Mouse (Mus musculus): ENCODE data around the gene Boc. TPM values are rescaled to one million over a fixed set of nuclear protein-coding genes. Genes with fewer than 3 reads are reported as not detected.

Gene Boc
- polyA plus RNA-seq, 1 experiment from 2014 or later: 7.8 TPM

DNA sequence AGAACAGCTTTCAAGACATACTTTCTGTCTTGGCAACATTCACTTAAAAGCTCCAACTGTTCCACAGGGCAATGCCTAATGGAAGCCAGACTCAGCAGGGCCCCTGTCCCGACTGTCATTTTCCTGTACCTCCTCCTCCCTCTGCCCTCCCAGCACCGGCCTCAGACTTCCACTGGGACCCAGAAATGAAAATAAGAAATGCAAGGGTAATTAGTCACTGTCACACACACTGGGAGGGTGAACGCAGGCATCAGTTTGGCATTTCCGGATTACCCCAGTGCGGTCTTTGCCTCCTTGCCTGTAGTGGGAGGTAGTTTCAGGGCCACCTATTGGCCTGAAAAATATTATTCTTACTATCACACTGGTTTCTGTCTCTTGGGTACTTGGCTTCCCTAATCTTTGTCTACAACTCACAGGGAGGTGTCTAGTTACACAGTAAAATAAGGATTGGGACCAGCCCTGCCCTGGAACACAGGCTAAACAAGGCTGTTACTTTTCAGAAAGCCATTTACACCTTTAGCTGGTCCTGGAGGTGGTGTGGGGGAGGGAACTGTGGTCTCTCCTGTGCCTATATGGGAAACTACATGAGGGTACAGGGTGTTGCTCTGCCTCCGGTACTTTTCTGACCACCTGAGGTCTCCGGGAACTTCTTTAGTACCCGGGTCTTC, 64.1 kb downstream of the Boc start:
- Histone ChIP-seq H3K27ac (ENCODE audit: low read depth, low read length) (0 out of 2 replicates have a peak overlapping the region, but pooled peaks have one; percentile 36), H3K27me3 (ENCODE audit: control insufficient read depth, insufficient read depth, low read length) (no peaks in the 10 kb centered on the region), H3K4me3 (ENCODE audit: low read depth, low read length) (no peak overlapping the region), H3K9ac (replicated peaks; ENCODE audit: low read depth, low read length) (no peak overlapping the region), H3K4me1 (ENCODE audit: control insufficient read depth, insufficient read depth, low read length) (peaks cover 5% of the 10 kb centered on the region; the same call in 1 of the 2 replicates), H3K36me3 (ENCODE audit: control insufficient read depth, insufficient read depth, low read length) (no peaks in the 10 kb centered on the region; the same call in 1 of the 2 replicates), H3K4me2 (ENCODE audit: low read depth, low read length) (no peak overlapping the region), H3K9me3 (ENCODE audit: control insufficient read depth, low read length) (no peaks in the 10 kb centered on the region)
- 0 out of 2 replicates have a peak, but pooled peaks have one; percentile 47 for ATAC-seq (ENCODE audit: low read depth)
- 43% methylated on average over 8 of the region's 8 CpGs for WGBS

DNA sequence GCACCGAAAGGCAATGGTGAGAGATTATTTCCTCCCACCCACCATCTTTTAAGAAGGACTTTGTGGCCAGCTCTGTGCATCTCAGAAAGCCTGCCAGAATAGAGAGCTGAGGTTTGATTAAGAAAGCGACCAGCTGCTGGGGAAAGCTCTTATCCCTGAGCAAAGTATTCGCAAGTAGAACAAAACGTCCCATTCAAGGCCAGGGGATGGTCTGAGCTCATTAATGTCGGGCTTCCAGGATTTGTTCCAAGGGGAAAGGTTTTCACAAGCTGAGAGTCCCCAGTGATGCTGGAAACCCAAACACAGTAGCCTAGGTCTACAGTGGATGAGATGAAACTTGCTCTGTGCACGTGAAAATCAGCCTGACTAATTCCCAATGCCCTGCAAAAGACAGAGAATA, 64.8 kb downstream of the Boc start:
- H3K27me3 ChIP-seq (ENCODE audit: control insufficient read depth, insufficient read depth, low read length): no peaks in the 10 kb centered on the region
- H3K4me3 ChIP-seq (ENCODE audit: low read depth, low read length): no peak overlapping the region
- H3K4me1 ChIP-seq (ENCODE audit: control insufficient read depth, insufficient read depth, low read length): peaks cover 5% of the 10 kb centered on the region; the same call in 1 of the 2 replicates
- 0 out of 2 replicates have a peak, but pooled peaks have one; percentile 19 for ATAC-seq (ENCODE audit: low read depth)
- H3K9ac ChIP-seq (replicated peaks; ENCODE audit: low read depth, low read length): no peak overlapping the region
- H3K9me3 ChIP-seq (ENCODE audit: control insufficient read depth, low read length): no peaks in the 10 kb centered on the region
- no peak overlapping the region for H3K4me2 ChIP-seq (ENCODE audit: low read depth, low read length)
- 27% methylated on average over 6 of the region's 6 CpGs for WGBS
- no peaks in the 10 kb centered on the region for H3K36me3 ChIP-seq (ENCODE audit: control insufficient read depth, insufficient read depth, low read length)
- peak overlapping the region; percentile 16; the same call in 1 of the 2 replicates for H3K27ac ChIP-seq (ENCODE audit: low read depth, low read length)

DNA sequence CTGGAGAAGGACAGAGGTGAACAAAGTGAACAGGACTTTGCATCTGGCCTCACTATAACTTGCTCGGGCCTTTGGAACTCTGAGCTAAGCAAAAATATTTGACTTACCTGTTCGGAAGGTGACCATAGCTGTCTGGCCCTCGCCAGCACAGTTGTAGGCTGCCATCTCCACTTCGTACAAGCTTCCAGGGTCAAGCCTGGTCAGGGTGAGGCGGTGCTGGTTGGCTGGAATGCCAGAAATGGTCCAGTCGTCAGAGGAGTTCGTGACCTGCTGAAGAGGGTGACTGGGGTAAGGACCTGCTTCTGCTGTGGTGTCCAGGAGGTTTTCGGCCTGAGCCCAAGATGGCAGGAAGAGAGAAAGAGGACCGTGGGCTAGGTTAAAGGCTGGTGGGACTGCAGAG, 66.0 kb downstream of the Boc start:
- ATAC-seq (ENCODE audit: low read depth): no peak
- H3K4me3 ChIP-seq (ENCODE audit: low read depth, low read length): no peak overlapping the region
- WGBS: 91% methylated on average over 9 of the region's 9 CpGs
- H3K27ac ChIP-seq (ENCODE audit: low read depth, low read length): peak overlapping the region; percentile 16; the same call in 1 of the 2 replicates
- no peak overlapping the region for H3K4me2 ChIP-seq (ENCODE audit: low read depth, low read length)
- no peak overlapping the region for H3K9ac ChIP-seq (replicated peaks; ENCODE audit: low read depth, low read length)
- H3K27me3 ChIP-seq (ENCODE audit: control insufficient read depth, insufficient read depth, low read length): no peaks in the 10 kb centered on the region
- peaks cover 5% of the 10 kb centered on the region; the same call in 1 of the 2 replicates for H3K4me1 ChIP-seq (ENCODE audit: control insufficient read depth, insufficient read depth, low read length)
- H3K9me3 ChIP-seq (ENCODE audit: control insufficient read depth, low read length): no peaks in the 10 kb centered on the region
- H3K36me3 ChIP-seq (ENCODE audit: control insufficient read depth, insufficient read depth, low read length): no peaks in the 10 kb centered on the region

DNA sequence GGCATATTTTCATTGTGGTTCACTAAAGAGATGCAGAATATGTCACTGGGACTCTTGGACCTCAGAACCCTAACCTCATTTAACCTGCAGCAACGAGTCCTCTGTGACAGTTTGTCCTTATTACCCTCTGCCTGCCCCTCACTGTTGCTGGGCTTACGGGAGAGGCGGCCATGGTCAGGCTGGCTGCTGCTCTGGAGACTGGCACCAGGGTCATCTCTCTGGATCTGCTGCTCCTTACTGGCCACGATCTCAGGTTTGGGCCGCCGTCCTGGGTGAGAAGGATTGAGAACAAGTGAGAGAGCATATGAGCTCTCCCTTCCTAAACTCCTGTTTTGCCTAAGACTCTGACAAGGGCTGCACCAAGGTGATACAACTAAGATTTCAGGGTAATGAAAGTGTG, 66.5 kb downstream of the Boc start:
- no peak for ATAC-seq (ENCODE audit: low read depth)

DNA sequence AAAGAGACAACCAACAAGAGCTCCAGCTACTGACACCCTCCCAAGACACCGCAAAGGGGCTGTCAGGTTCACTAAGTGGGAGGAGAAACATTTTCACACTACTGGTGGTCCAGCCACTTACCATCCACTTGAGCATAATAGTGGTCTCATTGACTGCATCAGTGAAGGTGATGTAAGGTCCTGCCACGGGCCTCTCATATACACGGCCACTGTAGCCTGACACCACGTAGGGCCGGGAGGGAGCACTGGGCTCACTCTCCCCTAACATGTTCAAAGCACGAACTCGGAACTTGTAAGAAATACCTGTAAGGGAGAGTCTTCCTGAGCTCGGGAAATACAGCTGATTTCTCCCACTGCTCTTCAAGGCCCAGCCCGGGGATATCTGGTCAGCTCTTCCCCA, 67.6 kb downstream of the Boc start:
- Histone ChIP-seq H3K4me1 (ENCODE audit: control insufficient read depth, insufficient read depth, low read length) (peaks cover 5% of the 10 kb centered on the region; the same call in 1 of the 2 replicates), H3K4me2 (ENCODE audit: low read depth, low read length) (no peak overlapping the region), H3K36me3 (ENCODE audit: control insufficient read depth, insufficient read depth, low read length) (no peaks in the 10 kb centered on the region), H3K9ac (replicated peaks; ENCODE audit: low read depth, low read length) (no peak overlapping the region), H3K9me3 (ENCODE audit: control insufficient read depth, low read length) (no peaks in the 10 kb centered on the region), H3K4me3 (ENCODE audit: low read depth, low read length) (no peak overlapping the region), H3K27me3 (ENCODE audit: control insufficient read depth, insufficient read depth, low read length) (no peaks in the 10 kb centered on the region), H3K27ac (ENCODE audit: low read depth, low read length) (no peak overlapping the region)
- WGBS: 90% methylated on average over 9 of the region's 9 CpGs
- ATAC-seq (ENCODE audit: low read depth): no peak

More for the DNA sequence above, 66.5 kb downstream of the Boc start:
- H3K4me3 ChIP-seq (ENCODE audit: low read depth, low read length): no peak overlapping the region
- H3K9me3 ChIP-seq (ENCODE audit: control insufficient read depth, low read length): no peaks in the 10 kb centered on the region
- no peak overlapping the region for H3K27ac ChIP-seq (ENCODE audit: low read depth, low read length)
- H3K27me3 ChIP-seq (ENCODE audit: control insufficient read depth, insufficient read depth, low read length): no peaks in the 10 kb centered on the region
- WGBS: 90% methylated on average over 6 of the region's 6 CpGs
- H3K4me1 ChIP-seq (ENCODE audit: control insufficient read depth, insufficient read depth, low read length): peaks cover 5% of the 10 kb centered on the region; the same call in 1 of the 2 replicates
- no peaks in the 10 kb centered on the region for H3K36me3 ChIP-seq (ENCODE audit: control insufficient read depth, insufficient read depth, low read length)
- H3K4me2 ChIP-seq (ENCODE audit: low read depth, low read length): no peak overlapping the region
- H3K9ac ChIP-seq (replicated peaks; ENCODE audit: low read depth, low read length): no peak overlapping the region

DNA sequence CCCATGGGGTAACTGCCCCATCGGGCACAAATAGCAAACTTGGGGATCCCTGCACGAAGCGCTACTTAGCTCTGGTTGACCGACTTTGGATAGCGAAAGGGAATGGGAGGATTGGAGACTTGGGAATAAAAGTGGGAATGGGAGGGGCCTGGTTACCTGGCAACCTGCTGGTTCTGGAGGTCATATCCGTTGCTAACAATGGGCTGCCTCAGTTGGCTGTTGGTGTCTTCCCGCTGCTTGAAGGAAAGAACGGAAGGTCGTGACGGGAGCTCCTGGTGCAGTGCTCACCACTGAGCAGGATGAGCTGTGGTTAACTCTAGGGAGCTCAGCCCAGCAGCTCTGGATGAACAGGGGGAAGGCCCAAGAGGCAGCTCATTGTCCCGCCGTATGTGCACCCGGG, 71.5 kb downstream of the Boc start:
- H3K4me2 ChIP-seq (ENCODE audit: low read depth, low read length): no peak overlapping the region
- H3K4me3 ChIP-seq (ENCODE audit: low read depth, low read length): no peak overlapping the region
- H3K36me3 ChIP-seq (ENCODE audit: control insufficient read depth, insufficient read depth, low read length): no peaks in the 10 kb centered on the region
- H3K4me1 ChIP-seq (ENCODE audit: control insufficient read depth, insufficient read depth, low read length): no peaks in the 10 kb centered on the region
- no peaks in the 10 kb centered on the region for H3K9me3 ChIP-seq (ENCODE audit: control insufficient read depth, low read length)
- WGBS: 72% methylated on average over 13 of the region's 13 CpGs
- H3K9ac ChIP-seq (replicated peaks; ENCODE audit: low read depth, low read length): no peak overlapping the region
- no peak overlapping the region for H3K27ac ChIP-seq (ENCODE audit: low read depth, low read length)
- H3K27me3 ChIP-seq (ENCODE audit: control insufficient read depth, insufficient read depth, low read length): no peaks in the 10 kb centered on the region
- no peak for ATAC-seq (ENCODE audit: low read depth)

DNA sequence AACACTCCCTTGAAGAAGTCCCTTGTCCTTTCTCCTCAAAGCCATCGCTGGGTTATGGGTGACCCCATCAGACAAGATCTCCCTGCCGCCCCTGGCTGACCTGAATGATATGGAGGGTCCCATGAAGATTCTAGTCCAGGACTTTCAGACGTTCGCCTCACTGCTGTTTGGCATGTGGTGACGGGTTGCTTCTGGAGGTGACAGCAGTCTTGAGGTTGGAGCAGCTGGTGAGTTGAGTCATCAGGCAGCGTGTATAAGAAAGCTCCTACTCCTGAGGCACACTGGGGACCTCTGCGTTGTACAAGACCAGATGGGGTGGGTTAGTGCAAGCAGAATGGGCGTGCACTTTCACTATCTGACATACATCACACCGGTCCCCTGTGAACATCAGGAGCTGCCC, 72.1 kb downstream of the Boc start:
- H3K4me3 ChIP-seq (ENCODE audit: low read depth, low read length): no peak overlapping the region
- H3K4me1 ChIP-seq (ENCODE audit: control insufficient read depth, insufficient read depth, low read length): no peaks in the 10 kb centered on the region
- H3K9ac ChIP-seq (replicated peaks; ENCODE audit: low read depth, low read length): no peak overlapping the region
- WGBS: 84% methylated on average over 9 of the region's 9 CpGs
- no peak overlapping the region for H3K4me2 ChIP-seq (ENCODE audit: low read depth, low read length)
- no peaks in the 10 kb centered on the region for H3K36me3 ChIP-seq (ENCODE audit: control insufficient read depth, insufficient read depth, low read length)
- H3K9me3 ChIP-seq (ENCODE audit: control insufficient read depth, low read length): no peaks in the 10 kb centered on the region
- no peak overlapping the region for H3K27ac ChIP-seq (ENCODE audit: low read depth, low read length)
- H3K27me3 ChIP-seq (ENCODE audit: control insufficient read depth, insufficient read depth, low read length): no peaks in the 10 kb centered on the region
- no peak for ATAC-seq (ENCODE audit: low read depth)

DNA sequence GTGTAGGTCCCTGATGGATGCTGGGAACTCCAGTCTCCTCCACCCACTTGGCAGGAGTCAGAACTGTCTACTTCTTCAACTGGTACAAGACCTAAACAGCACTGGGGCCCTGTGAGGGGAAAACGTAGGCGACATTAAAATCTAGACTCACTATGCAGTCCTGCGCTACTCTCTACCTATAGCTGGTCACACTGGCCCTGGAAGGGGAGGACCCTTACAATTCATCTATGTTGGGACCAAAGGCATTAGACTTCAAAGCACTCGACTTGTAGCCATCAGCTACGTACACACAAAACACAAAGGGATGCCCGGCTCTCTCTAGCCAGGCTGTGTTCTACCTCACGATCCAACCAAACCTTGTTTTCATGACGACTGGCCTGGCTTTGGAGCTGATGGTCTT, 73.0 kb downstream of the Boc start:
- no peak for ATAC-seq (ENCODE audit: low read depth)
- no peaks in the 10 kb centered on the region for H3K27me3 ChIP-seq (ENCODE audit: control insufficient read depth, insufficient read depth, low read length)
- no peak overlapping the region for H3K4me2 ChIP-seq (ENCODE audit: low read depth, low read length)
- no peak overlapping the region for H3K4me3 ChIP-seq (ENCODE audit: low read depth, low read length)
- no peak overlapping the region for H3K27ac ChIP-seq (ENCODE audit: low read depth, low read length)
- no peaks in the 10 kb centered on the region for H3K9me3 ChIP-seq (ENCODE audit: control insufficient read depth, low read length)
- H3K4me1 ChIP-seq (ENCODE audit: control insufficient read depth, insufficient read depth, low read length): no peaks in the 10 kb centered on the region
- no peaks in the 10 kb centered on the region for H3K36me3 ChIP-seq (ENCODE audit: control insufficient read depth, insufficient read depth, low read length)
- H3K9ac ChIP-seq (replicated peaks; ENCODE audit: low read depth, low read length): no peak overlapping the region
- 75% methylated on average over 8 of the region's 8 CpGs for WGBS

DNA sequence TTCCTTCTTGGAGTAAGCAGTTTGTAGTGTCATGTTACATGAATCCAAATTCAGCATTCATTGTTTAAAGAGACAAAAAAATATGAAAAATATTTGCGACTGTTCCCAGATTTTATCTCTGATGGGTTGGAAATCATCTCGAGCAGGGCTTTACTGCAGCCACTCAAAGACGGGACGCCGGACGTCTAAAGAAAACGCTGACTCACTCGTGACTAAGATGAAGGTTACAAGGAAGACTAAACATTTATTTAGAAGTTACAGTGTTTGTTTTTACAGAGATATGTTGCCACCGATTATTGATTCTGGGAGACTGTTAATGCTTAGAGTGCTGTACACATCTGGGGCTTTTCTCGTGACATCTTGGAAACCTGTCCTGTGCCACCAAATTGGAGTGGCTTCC, 73.9 kb downstream of the Boc start:
- Histone ChIP-seq H3K4me2 (ENCODE audit: low read depth, low read length) (no peak overlapping the region), H3K27me3 (ENCODE audit: control insufficient read depth, insufficient read depth, low read length) (no peaks in the 10 kb centered on the region), H3K27ac (ENCODE audit: low read depth, low read length) (no peak overlapping the region), H3K9me3 (ENCODE audit: control insufficient read depth, low read length) (no peaks in the 10 kb centered on the region), H3K4me1 (ENCODE audit: control insufficient read depth, insufficient read depth, low read length) (no peaks in the 10 kb centered on the region), H3K4me3 (ENCODE audit: low read depth, low read length) (no peak overlapping the region), H3K36me3 (ENCODE audit: control insufficient read depth, insufficient read depth, low read length) (no peaks in the 10 kb centered on the region), H3K9ac (replicated peaks; ENCODE audit: low read depth, low read length) (no peak overlapping the region)
- ATAC-seq (ENCODE audit: low read depth): no peak
- WGBS: 89% methylated on average over 10 of the region's 10 CpGs

Measured in neural tube, embryonic 14.5 days (tissue).